Mouse (Mus musculus) right cerebral cortex, adult 2 months (tissue): ENCODE results near the gene Pole4.
"Not testable (repeated sequence)": the region's sequence is repeated elsewhere in the genome, so short reads cannot be mapped to it uniquely, and the experiment has no call there.

ENCODE experiments used
- DNase-seq, 2 experiments: peaks; one replicate each; pipeline ENCODE4 v3.0.0; 2021 to 2022; ENCODE audit warnings: low spot score in 2 of 2

Gene Pole4

GRCm38 (mm10) chr6:82715253-82715652, 10.1 kb upstream of the Pole4 start:
- no peak for DNase-seq

GRCm38 (mm10) chr6:82714841-82715240, 9.7 kb upstream of the Pole4 start:
- DNase-seq: no peak

- peak; percentile 78 to 81 for DNase-seq
Observed at GRCm38 (mm10) chr6:82714243-82714642, 9.1 kb upstream of the Pole4 start.

GRCm38 (mm10) chr6:82707742-82708141, 2.6 kb upstream of the Pole4 start:
- no peak for DNase-seq

DNA sequence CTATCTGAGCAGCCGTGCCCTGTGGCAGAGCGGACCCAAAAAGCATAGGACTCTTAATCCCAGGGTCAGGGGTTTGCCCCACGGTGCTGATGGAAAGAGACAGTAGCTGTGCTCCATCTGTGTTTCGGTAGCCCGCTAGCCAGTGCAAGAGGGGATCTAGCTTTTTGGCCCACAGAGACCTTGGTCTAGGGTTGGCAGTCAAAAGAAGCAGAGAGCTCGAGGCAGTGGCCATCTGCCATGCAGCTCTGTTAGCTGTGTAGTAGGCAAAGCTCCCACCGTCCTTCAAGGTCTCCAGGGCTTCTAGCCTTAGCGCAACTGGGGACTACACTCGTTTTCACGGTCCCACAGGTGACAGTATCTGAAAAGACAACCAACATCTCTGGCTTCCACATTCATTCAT, 2.1 kb upstream of the Pole4 start:
- DNase-seq: no peak

GRCm38 (mm10) chr6:82703710-82704109, 1.5 kb downstream of the Pole4 start:
- no peak for DNase-seq

GRCm38 (mm10) chr6:82702593-82703017, 2.6 kb downstream of the Pole4 start:
- DNase-seq: peak; percentile 85 to 91

DNA sequence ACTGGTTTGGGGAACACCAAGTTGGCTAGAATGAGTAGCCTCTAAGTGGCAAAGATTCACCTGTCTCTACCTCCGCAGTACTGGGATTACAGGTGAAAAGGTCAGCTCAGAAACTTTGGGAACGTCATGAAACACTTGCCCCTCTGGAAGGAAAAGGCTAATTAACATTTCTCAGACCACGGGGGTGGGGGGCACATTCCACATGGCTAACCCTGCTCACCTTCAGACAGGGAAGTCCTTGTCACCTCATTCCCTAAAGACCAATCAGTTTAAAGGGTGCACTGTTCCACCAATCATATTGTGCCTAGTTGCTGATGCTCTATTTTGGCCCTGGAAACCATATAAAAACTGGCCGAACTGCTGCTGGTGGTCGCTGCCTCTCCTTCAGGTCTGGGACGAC, 3.9 kb downstream of the Pole4 start:
- DNase-seq: no peak

GRCm38 (mm10) chr6:82699831-82700230, 5.3 kb downstream of the Pole4 start:
- no peak for DNase-seq

GRCm38 (mm10) chr6:82696736-82697135, 8.4 kb downstream of the Pole4 start:
- no peak for DNase-seq

- DNase-seq: no peak
Observed at GRCm38 (mm10) chr6:82694668-82695067, 10.5 kb downstream of the Pole4 start.

DNA sequence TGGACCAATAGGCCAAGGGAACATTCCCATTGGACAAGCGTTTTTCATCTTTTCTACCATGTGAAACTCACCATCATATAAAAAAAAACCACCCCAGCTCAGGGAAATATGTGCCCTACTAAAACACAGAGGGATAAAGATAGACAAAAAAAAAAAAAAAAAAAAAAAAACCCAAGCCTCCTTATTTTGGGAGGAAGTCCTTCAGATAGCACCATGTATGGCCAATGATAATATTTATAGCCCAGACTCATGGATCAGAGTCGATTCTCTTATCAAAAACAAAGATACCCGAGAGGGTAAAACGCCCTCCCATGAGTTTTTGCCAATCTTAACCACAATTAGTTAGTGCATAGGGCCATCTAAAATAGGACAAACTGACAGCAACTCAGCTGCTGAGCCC, 15.7 kb downstream of the Pole4 start:
- no peak for DNase-seq

DNA sequence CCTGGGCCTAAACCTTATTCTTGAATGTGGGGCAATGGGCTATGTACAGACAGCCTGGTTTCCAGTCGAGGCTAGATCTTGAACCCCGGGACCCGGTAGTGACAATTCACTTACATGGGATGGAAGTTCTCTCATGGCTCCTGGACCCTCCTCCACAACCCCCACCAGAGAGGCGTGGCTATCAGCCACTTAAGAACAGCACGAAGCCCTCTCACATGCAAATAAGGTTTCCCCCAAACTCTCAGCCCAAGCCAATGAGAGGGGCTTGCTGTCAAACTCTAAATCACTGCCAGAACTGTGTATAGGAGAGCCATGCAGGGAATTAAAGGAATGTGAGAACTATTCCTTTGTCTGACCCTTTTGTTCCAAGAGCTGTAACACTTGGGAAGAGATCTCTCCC, 16.6 kb downstream of the Pole4 start:
- DNase-seq: not testable (repeated sequence)

DNA sequence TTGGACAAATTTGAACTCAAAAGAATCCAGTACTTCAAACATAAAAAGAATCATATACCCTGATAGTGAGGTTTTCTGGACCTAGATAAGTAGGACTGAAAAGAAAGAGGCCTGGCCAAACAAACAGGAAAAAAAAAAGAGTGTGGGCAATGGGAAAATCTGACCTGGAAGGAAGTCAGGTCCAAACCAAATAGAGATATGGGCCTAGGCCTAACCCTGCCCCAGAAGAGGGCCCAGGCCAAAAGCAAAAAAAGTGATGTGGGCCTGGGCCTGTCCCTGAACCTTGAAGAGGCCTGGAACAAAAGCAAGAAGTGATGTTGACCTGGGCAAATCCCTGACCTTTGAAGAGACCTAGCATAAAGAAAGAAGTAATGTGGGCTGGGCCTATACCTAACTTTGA, 21.0 kb downstream of the Pole4 start:
- no peak for DNase-seq

GRCm38 (mm10) chr6:82679286-82679685, 25.9 kb downstream of the Pole4 start:
- not testable (repeated sequence) for DNase-seq

- DNase-seq: not testable (repeated sequence)
Observed at GRCm38 (mm10) chr6:82677629-82678028, 27.5 kb downstream of the Pole4 start.

DNA sequence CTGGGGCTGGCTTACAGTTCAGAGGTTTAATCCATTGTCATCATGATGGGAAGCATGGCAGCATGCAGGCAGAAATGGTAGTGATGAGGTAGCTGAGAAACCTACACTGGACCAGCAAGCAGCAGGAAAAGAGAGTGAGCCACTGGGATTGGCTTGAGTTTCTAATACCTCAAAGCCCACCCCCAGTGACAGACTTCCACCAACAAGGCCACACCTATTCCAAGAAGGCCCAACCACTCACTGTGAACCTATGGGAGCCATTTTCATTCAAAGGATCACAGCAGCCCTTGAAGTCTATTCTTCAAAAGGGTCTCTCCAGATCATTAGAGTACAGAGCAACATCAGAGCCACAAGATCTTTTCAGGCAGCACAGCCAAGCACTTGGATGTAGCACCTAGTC, 38.7 kb downstream of the Pole4 start:
- DNase-seq: no peak

- no peak for DNase-seq
Observed at GRCm38 (mm10) chr6:82653169-82653525, 52.0 kb downstream of the Pole4 start.

- DNase-seq: peak; percentile 83 to 91
Observed at GRCm38 (mm10) chr6:82652521-82653168, 52.5 kb downstream of the Pole4 start.

DNA sequence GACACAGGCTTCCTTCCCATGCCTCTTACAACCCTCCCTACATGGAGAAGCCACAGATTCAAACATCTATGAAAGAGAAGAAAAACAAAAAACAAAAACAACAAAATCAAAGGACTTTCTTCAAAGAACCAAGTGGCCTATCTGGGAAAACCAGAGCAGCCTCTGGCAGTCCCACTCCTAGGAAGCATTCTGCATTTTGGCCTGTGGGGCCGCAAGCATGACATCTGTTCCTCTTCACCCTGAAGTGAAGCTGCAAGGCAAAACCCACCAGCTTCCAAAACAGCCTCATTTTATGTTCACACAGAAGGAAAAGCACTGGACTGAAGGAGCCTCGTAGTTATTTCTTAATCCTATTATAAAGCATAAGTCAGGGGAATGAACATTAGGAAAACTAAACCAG, 56.1 kb downstream of the Pole4 start:
- no peak for DNase-seq

DNA sequence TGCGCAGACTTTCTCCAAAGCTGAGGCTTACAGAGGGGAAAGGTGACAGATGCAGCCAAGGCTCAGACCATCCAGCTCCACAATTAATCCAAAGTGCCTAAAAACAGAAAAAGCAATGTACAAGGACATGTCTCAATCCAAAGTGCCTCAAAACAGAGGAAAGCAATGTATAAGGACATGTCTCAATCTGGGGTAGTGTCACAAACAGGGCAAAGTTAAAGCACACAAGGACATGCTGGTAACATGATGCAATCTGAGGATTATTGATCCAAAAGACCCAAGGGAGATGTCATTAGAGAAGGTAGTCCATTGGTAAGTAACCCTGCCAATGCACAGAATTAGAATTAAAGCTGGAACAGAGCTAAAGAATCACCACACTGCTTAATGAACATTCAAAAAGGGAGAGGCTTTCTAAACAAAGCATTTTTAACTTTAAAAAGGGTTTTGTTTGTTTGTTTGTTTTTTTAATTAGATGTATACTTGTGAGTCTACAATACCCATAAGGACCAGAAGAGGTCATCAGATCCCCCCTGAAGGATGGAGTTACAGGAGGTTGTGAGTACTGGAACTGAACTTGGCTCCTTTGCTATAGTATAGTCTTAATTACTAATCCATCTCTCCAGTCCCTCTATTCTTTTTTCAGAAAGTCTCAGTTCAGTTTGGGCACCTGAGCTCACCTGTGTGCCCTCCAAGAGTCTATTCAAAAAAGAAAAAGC, 57.1 kb downstream of the Pole4 start:
- DNase-seq: no peak

GRCm38 (mm10) chr6:82647001-82647400, 58.2 kb downstream of the Pole4 start:
- no peak for DNase-seq

DNA sequence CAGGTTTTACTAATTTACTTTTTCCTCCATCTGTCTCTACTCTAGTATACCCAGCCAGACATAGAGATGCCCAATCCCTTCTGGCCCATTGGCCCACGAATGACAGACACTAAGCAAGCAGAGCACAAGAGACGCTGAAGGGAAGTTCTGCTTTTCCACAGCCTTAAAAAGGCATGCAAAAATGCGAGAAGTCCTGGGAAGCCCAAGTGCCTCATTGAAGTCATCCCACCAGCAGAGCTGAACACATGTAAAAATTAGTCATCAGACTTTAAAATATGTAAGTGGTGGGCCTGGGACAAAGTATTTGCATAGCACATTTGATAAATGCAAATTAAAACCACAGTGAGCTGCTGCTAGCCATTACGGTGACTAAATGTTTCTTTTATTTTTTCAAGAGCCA, 65.1 kb downstream of the Pole4 start:
- peak; percentile 32 to 35 for DNase-seq

- DNase-seq: not testable (repeated sequence)
Observed at GRCm38 (mm10) chr6:82625331-82625730, 79.8 kb downstream of the Pole4 start.
